Mouse (Mus musculus) stomach, embryonic 16.5 days (tissue): ENCODE results near the gene Gngt2. TPM values are rescaled to one million over a fixed set of nuclear protein-coding genes. Genes with fewer than 3 reads are reported as not detected.
"Not testable (repeated sequence)": the region's sequence is repeated elsewhere in the genome, so short reads cannot be mapped to it uniquely, and the experiment has no call there.

Experiments used
- ATAC-seq: fragments of 200-750 bp; cut with Nextera tagmentation; 2 replicates; pipeline ENCODE4 v1.8.0; 2017; ENCODE audit warnings: moderate number of reproducible peaks, moderate TSS enrichment; ENCODE audit not compliant: insufficient read depth, low FRiP score
- H3K27ac ChIP-seq: fragments of 300-500 bp; sonication (generic); 2 replicates; pipeline ENCODE4 v1.5.1; 2014; ENCODE audit warnings: low read length
- H3K27me3 ChIP-seq: fragments of 300-500 bp; sonication (generic); 2 replicates; pipeline ENCODE4 v1.6.1; 2014; ENCODE audit warnings: low read length, control low read depth, mixed read lengths; ENCODE audit not compliant: control insufficient read depth, insufficient read depth
- H3K36me3 ChIP-seq: fragments of 300-500 bp; sonication (generic); 2 replicates; pipeline ENCODE4 v1.6.1; 2014; ENCODE audit warnings: low read length; ENCODE audit not compliant: control insufficient read depth, insufficient read depth
- H3K4me1 ChIP-seq: fragments of 300-500 bp; sonication (generic); 2 replicates; pipeline ENCODE4 v1.6.1; 2014; ENCODE audit warnings: low read length, control low read depth, mixed read lengths; ENCODE audit not compliant: control insufficient read depth, insufficient read depth
- H3K4me2 ChIP-seq: fragments of 300-500 bp; sonication (generic); 2 replicates; pipeline ENCODE4 v1.6.1; 2014; ENCODE audit warnings: low read depth, low read length, mixed read lengths
- H3K4me3 ChIP-seq: fragments of 300-500 bp; sonication (generic); replicated peaks from 2 replicates; pipeline ENCODE4 v1.5.1; 2014; ENCODE audit warnings: mild to moderate bottlenecking, low read length
- H3K9ac ChIP-seq: fragments of 300-500 bp; sonication (generic); 2 replicates; pipeline ENCODE4 v1.6.1; 2014; ENCODE audit warnings: low read length
- H3K9me3 ChIP-seq: fragments of 300-500 bp; sonication (generic); replicated peaks from 2 replicates; pipeline ENCODE4 v1.6.1; 2016; ENCODE audit warnings: low read length, control low read depth; ENCODE audit not compliant: control insufficient read depth
- WGBS: fragments of 180-500 bp; shearing (Covaris S2); extraction: QIAGEN DNeasy Blood & Tissue Kit; methylation state at CpG from one replicate; pipeline ENCODE4 v1.1.7; 2014; 5-methylcytosine and 5-hydroxymethylcytosine counted together
- polyA plus RNA-seq: library from polyadenylated mRNA; unstranded; fragments of >200 nt; fragmentation: Nextera tagmentation; extraction: Ambion mirVana; gene quantifications from 2 replicates; pipeline ENCODE4 v1.2.1, GENCODE M21; 2015

Gene Gngt2
- polyA plus RNA-seq, 1 experiment from 2014 or later, result 18.2 TPM

DNA sequence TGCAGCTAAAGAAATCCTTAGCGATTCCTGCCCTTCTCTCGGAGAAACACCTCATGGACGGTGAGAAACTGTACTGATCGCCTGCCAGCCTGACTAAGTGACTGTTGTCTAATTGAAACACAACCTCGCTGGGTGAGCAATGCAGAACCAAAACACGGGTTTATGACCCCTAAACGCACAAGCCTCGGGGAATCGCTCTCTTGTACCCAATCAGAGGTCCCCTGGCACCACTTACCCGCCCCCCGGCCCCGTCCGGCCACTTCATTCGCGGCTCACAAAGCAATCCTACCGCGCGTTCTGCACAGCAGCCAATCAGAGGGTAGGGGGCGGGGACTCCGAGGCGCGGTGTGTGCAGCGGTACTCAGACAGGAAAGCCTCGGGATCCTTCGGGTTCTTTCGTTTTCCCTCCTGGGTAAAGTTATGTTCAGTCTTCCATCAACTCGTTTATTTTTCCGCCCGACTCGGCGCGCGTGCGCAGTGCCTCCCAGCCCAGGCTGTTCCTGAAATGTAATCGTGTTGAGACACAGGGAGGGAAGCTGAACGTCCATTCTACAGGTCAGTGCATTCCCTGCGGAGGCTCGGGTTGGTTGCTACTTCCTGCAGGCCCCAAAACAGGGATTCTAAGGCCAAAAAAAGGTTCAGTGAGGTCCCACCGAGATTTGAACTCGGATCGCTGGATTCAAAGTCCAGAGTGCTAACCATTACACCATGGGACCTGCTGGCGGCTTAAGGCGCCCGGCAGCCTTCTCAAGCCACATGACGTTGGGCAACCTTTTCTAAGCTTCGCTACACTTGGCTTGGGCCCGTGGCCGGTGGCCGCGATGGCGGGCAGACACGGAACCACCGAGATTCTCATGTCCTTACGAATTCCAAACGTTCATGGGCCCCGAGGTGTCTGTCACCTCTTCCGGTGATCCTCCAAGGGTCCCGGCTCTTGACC is 21.8 kb downstream of the Gngt2 start:
- Histone ChIP-seq H3K36me3 (no peaks in the 10 kb centered on the region), H3K9ac (peak overlapping the region; percentile 79), H3K9me3 (no peaks in the 10 kb centered on the region), H3K27ac (peak overlapping the region; percentile 96), H3K4me2 (peak overlapping the region; percentile 71), H3K4me1 (peaks cover 6% of the 10 kb centered on the region; the same call in 1 of the 2 replicates), H3K27me3 (no peaks in the 10 kb centered on the region), H3K4me3 (peak overlapping the region; percentile 79)
- under 1% methylated on average over 58 of the region's 58 CpGs for WGBS
- ATAC-seq, result peak; percentile 98

GRCm38 (mm10) chr11:95859468-95859855 is 22.4 kb downstream of the Gngt2 start:
- Histone ChIP-seq H3K4me2 (peak overlapping the region; percentile 71), H3K27ac (peak overlapping the region; percentile 96), H3K9ac (peak overlapping the region; percentile 73), H3K4me3 (peak overlapping the region; percentile 79), H3K27me3 (no peaks in the 10 kb centered on the region), H3K4me1 (peaks cover 6% of the 10 kb centered on the region; the same call in 1 of the 2 replicates), H3K9me3 (no peaks in the 10 kb centered on the region), H3K36me3 (no peaks in the 10 kb centered on the region)
- peak; percentile 44 for ATAC-seq
- under 1% methylated on average over 35 of the region's 35 CpGs for WGBS

DNA sequence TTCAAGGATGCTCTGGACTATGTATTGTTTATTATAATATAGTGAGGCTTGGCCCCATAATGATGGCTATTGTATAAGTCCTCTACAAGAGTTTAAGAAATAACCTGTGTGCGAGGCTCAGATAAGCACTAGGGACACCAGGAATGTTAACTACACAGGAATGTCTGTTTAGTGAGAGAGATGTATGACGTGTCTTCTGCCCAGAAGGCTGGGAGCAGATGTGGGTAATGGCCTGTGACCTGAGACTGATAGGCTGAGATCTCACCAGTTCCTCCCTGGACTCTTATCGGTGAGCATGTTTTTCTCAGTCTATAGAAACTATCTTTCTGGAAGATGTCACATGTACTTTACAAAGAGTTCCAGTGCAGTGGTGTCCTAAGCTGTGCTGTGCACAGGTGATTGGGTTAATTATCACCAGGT is 23.1 kb downstream of the Gngt2 start:
- WGBS, result 17% methylated on average over 3 of the region's 3 CpGs
- Histone ChIP-seq H3K27me3 (no peaks in the 10 kb centered on the region), H3K9me3 (no peaks in the 10 kb centered on the region), H3K4me1 (peaks cover 6% of the 10 kb centered on the region; the same call in 1 of the 2 replicates), H3K4me3 (peak overlapping the region; percentile 79), H3K9ac (peak overlapping the region; percentile 73), H3K4me2 (peak overlapping the region; percentile 71), H3K36me3 (no peaks in the 10 kb centered on the region), H3K27ac (no peak overlapping the region)
- ATAC-seq, result no peak

DNA sequence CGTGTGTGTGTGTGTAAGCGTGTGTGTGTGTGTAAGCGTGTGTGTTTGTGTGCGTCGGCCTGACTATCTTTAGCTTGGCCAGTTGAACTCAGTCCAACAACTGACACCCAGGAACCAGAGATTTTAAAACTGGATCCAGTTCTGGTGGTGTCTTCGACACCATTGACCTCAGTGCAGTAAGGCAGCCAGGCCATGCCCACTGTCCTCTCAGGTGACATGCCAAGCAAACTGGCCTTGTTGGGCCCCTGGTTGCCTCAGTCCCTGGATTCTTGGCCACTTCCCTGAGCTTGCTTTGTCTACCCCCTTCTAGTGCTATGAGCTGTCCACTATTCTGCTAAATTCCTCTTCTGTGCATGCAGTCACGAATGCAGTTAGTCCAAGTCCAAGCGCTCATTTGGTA is 24.4 kb downstream of the Gngt2 start:
- H3K27ac ChIP-seq, result no peak overlapping the region
- no peaks in the 10 kb centered on the region for H3K9me3 ChIP-seq
- 96% methylated on average over 8 of the region's 8 CpGs for WGBS
- no peak overlapping the region for H3K4me2 ChIP-seq
- no peak overlapping the region for H3K4me3 ChIP-seq
- ATAC-seq, result no peak
- no peak overlapping the region for H3K9ac ChIP-seq
- H3K27me3 ChIP-seq, result no peaks in the 10 kb centered on the region
- peaks cover 6% of the 10 kb centered on the region; the same call in 1 of the 2 replicates for H3K4me1 ChIP-seq
- no peaks in the 10 kb centered on the region for H3K36me3 ChIP-seq

GRCm38 (mm10) chr11:95869442-95869841 is 32.4 kb downstream of the Gngt2 start:
- Histone ChIP-seq H3K36me3 (no peaks in the 10 kb centered on the region), H3K4me3 (no peak overlapping the region), H3K4me1 (no peaks in the 10 kb centered on the region), H3K9ac (no peak overlapping the region), H3K4me2 (no peak overlapping the region), H3K9me3 (no peaks in the 10 kb centered on the region), H3K27me3 (no peaks in the 10 kb centered on the region), H3K27ac (no peak overlapping the region)
- ATAC-seq, result no peak
- 62% methylated on average over 4 of the region's 4 CpGs for WGBS

DNA sequence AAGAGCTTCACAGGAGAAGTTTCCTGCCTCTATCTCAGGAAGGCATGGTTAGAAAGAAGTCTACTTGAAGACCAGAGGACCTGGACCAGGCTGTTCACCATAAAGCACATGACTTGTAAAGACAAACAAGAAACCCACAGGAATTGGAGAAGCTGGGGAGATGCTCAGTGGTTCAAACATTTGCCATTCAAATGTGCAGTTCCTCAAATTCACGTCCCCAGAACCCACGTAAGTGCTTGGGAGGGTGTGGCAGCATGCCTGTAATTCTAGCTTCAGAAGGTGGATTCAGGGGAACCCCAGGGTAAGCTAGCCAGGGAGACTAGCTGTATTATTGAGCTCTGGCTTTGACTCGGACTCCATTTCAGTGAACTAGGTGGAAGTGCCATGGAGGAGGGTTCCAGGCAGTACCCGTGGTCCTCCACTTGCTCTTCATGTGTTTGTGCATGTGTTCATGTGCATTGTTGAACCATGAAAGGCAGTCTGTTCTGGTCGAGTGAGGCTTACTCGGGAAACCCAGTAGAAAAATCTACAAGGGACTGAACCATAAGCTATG is 33.0 kb downstream of the Gngt2 start:
- no peak overlapping the region for H3K4me3 ChIP-seq
- 69% methylated on average over 6 of the region's 6 CpGs for WGBS
- H3K4me2 ChIP-seq, result no peak overlapping the region
- H3K27me3 ChIP-seq, result no peaks in the 10 kb centered on the region
- H3K27ac ChIP-seq, result no peak overlapping the region
- H3K4me1 ChIP-seq, result no peaks in the 10 kb centered on the region
- H3K36me3 ChIP-seq, result no peaks in the 10 kb centered on the region
- H3K9ac ChIP-seq, result no peak overlapping the region
- ATAC-seq, result no peak
- H3K9me3 ChIP-seq, result no peaks in the 10 kb centered on the region

GRCm38 (mm10) chr11:95875804-95876203 is 38.8 kb downstream of the Gngt2 start:
- no peak overlapping the region for H3K9ac ChIP-seq
- no peak overlapping the region for H3K27ac ChIP-seq
- 32% methylated on average over 9 of the region's 9 CpGs for WGBS
- no peak for ATAC-seq
- no peaks in the 10 kb centered on the region for H3K4me1 ChIP-seq
- H3K4me3 ChIP-seq, result no peak overlapping the region
- H3K27me3 ChIP-seq, result no peaks in the 10 kb centered on the region
- H3K36me3 ChIP-seq, result no peaks in the 10 kb centered on the region
- no peak overlapping the region; the same call in 1 of the 2 replicates for H3K4me2 ChIP-seq
- H3K9me3 ChIP-seq, result no peaks in the 10 kb centered on the region

DNA sequence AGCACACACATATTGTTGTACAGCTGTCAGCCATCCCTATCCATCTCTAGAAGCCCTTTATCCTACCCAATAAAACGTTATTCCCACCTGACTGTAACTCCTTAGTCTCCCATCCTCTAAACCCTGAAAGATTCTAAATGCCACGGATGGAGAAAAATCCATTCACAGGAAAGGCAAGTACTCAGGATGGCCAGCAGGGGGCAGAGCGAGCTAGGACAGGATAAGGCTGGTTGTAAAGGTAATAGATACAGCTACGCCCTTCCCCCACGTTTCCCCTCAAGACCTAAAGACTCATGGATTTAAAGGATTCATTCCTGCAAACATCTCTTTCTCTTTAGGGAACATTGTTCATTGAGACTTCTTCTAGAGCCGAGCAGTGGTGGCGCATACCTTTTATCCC is 39.3 kb downstream of the Gngt2 start:
- H3K36me3 ChIP-seq, result no peaks in the 10 kb centered on the region
- H3K4me2 ChIP-seq, result no peak overlapping the region
- H3K9me3 ChIP-seq, result no peaks in the 10 kb centered on the region
- ATAC-seq, result no peak
- H3K4me1 ChIP-seq, result no peaks in the 10 kb centered on the region
- no peak overlapping the region for H3K4me3 ChIP-seq
- WGBS, result 22% methylated on average over 7 of the region's 7 CpGs
- no peak overlapping the region for H3K9ac ChIP-seq
- H3K27me3 ChIP-seq, result no peaks in the 10 kb centered on the region
- H3K27ac ChIP-seq, result no peak overlapping the region

DNA sequence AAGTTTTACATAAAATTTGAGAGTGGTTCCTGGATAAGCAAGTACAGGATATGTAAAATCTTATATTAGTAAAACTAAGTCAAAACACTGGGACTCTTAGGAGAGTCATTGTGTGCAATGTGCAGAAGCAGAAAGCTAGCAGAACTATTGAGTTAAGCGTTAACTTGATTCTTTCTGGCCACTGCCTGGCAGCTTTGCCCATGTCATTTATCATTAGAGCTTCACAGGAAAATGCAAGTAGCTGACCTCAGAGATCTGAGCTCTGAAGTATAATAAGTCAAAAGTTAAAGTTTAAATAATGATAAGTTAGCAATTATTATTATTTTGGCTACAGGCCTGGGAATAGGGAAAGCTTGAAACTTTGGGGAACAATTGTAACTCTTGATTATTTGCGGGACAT is 42.8 kb downstream of the Gngt2 start:
- H3K36me3 ChIP-seq, H3K4me3 ChIP-seq, ATAC-seq, H3K27me3 ChIP-seq, H3K27ac ChIP-seq, H3K9ac ChIP-seq, H3K4me2 ChIP-seq, H3K4me1 ChIP-seq, H3K9me3 ChIP-seq: not testable (repeated sequence)
- WGBS, result 49% methylated on average over 2 of the region's 2 CpGs
